Mouse (Mus musculus) urinary bladder, postnatal 4 days (tissue): Measurements from ENCODE around the gene Klc1.

Source experiments
- DNase-seq, 2 experiments: peaks; one replicate each; pipeline ENCODE4 v3.0.0; 2021 to 2022; ENCODE audit warnings: low spot score in 2 of 2

Klc1 gene

DNA sequence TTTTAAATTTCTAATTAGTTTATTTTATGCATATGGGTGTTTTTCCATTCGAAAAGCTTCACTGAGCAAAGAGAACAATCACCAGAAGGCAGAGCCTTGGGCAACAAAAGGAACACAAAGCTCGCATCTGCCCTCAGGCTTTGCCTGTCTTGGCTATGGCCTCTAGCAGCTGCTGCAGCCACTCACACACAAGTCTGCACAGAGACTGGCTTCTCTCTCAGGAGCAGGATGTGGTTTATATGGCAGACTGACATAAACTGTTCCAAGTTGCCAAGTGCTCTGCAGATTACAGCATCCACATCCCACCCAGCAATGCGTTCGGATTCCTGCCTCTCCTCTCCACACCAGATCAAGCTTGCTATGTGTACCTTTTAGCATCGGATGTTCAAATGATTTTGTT lies 93.1 kb downstream of the Klc1 start:
- DNase-seq: no peak

DNA sequence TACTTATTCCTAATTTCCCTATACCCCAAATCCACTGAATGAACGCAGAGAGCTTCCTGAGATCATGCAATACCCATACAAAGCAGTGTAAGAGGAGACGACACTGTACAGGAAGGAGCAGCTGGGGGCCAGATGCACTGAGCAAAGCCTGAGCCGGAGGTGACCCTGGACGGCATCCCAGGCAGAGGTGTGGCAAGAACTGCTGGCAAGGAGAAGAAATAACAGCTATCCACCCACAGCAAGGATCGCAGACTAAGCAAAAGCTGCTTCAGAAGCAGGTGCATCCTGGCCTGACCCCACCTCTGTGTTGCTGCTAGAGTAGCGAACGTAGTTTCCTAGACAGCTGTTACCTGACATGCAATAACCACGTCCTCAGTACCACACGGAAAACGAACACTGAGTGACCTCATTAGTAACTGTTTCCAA lies 94.4 kb downstream of the Klc1 start:
- peak in 1 of 2 experiments; percentile 37 for DNase-seq

DNA sequence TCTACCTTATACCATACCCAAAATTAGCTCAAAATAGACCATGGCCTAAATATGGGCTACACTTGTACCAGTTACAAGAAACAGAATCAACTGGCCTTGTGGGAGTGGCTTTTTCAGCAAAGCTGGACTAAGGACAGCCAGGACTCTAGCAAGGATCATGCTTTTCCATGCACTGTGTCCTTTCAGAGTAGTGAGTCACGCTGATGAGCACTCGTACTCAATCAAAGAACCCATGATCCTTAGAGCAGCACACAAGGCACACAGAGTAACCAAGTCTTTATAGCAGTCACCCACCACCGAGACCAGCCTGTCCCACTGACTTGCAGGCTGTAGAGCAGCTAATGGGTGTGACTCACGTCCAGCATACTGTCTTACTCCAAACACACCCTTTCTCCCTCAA lies 94.9 kb downstream of the Klc1 start:
- DNase-seq: no peak

DNA sequence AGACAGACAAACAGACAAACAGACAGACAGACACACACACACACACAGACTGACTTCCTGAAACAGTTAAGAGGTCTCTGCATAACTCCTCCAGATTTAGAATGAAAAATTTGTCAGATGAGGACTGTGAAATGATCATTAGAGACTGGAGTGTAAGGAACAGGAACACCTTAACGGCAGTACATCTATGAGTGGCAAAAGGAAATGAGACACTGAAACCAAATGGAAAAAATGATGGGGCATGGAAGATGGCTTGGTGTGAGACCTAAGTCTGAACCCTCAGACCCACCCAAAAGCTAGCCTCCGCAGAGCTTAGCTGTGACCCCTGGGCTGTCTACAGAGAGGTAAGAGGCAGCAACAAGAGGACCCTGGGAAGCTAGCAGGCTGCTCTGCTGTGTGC lies 96.8 kb downstream of the Klc1 start:
- DNase-seq: no peak
